Mouse (Mus musculus) midbrain, embryonic 11.5 days (tissue): ENCODE results near the gene Spats2l. TPM values are rescaled to one million over a fixed set of nuclear protein-coding genes. Genes with fewer than 3 reads are reported as not detected.
A peak's percentile ranks its signal among the peaks of the same experiment; 100 is the strongest.

Experiments used
- ATAC-seq: fragments of 200-750 bp; cut with Nextera tagmentation; 2 replicates; pipeline ENCODE4 v1.8.0; 2017; ENCODE audit warnings: moderate TSS enrichment, moderate library complexity; ENCODE audit not compliant: low FRiP score
- DNase-seq: peaks from one replicate; pipeline ENCODE4 v3.0.0; 2015; ENCODE audit warnings: low spot score; ENCODE audit errors: missing footprints
- H3K27ac ChIP-seq: fragments of 300-500 bp; sonication (generic); 2 replicates; pipeline ENCODE4 v1.5.1; 2014; ENCODE audit warnings: low read depth, low read length
- H3K27me3 ChIP-seq: fragments of 300-500 bp; sonication (generic); 2 replicates; pipeline ENCODE4 v1.6.1; 2014; ENCODE audit warnings: mild to moderate bottlenecking, low read length, moderate library complexity, mixed read lengths; ENCODE audit not compliant: control insufficient read depth, insufficient read depth
- H3K36me3 ChIP-seq: fragments of 300-500 bp; sonication (generic); 2 replicates; pipeline ENCODE4 v1.6.1; 2014; ENCODE audit warnings: mild to moderate bottlenecking, low read length, moderate library complexity, mixed read lengths; ENCODE audit not compliant: control insufficient read depth, insufficient read depth
- H3K4me1 ChIP-seq: fragments of 300-500 bp; sonication (generic); 2 replicates; pipeline ENCODE4 v1.6.1; 2014; ENCODE audit warnings: low read length; ENCODE audit not compliant: control insufficient read depth, insufficient read depth
- H3K4me2 ChIP-seq: fragments of 300-500 bp; sonication (generic); 2 replicates; pipeline ENCODE4 v1.6.1; 2014; ENCODE audit warnings: mild to moderate bottlenecking, moderate library complexity
- H3K4me3 ChIP-seq: fragments of 300-500 bp; sonication (generic); 2 replicates; pipeline ENCODE4 v1.5.1; 2014; ENCODE audit warnings: low read depth, low read length
- H3K9ac ChIP-seq: fragments of 300-500 bp; sonication (generic); 2 replicates; pipeline ENCODE4 v1.6.1; 2014; ENCODE audit warnings: low read length
- H3K9me3 ChIP-seq: fragments of 300-500 bp; sonication (generic); 2 replicates; pipeline ENCODE4 v1.6.1; 2016; ENCODE audit warnings: low read length; ENCODE audit not compliant: control insufficient read depth
- WGBS: fragments of 180-500 bp; shearing (Covaris S2); extraction: QIAGEN DNeasy Blood & Tissue Kit; methylation state at CpG from one replicate; pipeline ENCODE4 v1.1.7; 2014; 5-methylcytosine and 5-hydroxymethylcytosine counted together
- polyA plus RNA-seq: library from polyadenylated mRNA; unstranded; fragments of >200 nt; fragmentation: Nextera tagmentation; extraction: Ambion mirVana; gene quantifications from 2 replicates; pipeline ENCODE4 v1.2.1, GENCODE M21; 2014

Spats2l gene
- polyA plus RNA-seq, 1 experiment from 2014 or later: 33.7 TPM

- ATAC-seq (0 out of 2 replicates have a peak, but pooled peaks have one; percentile 35), DNase-seq (no peak)
- H3K4me1 ChIP-seq: peaks cover 3% of the 10 kb centered on the region
- no peak overlapping the region for H3K4me2 ChIP-seq
- H3K9me3 ChIP-seq: no peaks in the 10 kb centered on the region
- no peaks in the 10 kb centered on the region for H3K36me3 ChIP-seq
- no peaks in the 10 kb centered on the region for H3K27me3 ChIP-seq
- H3K27ac ChIP-seq: no peak overlapping the region
- no peak overlapping the region for H3K9ac ChIP-seq
- WGBS: 11% methylated on average over 5 of the region's 5 CpGs
- no peak overlapping the region for H3K4me3 ChIP-seq
These were observed 116.4 kb downstream of the Spats2l start for GRCm38 (mm10) chr1:57890259-57890902.

GRCm38 (mm10) chr1:57890903-57891267 lies 116.9 kb downstream of the Spats2l start:
- Histone ChIP-seq H3K9me3 (no peaks in the 10 kb centered on the region), H3K36me3 (no peaks in the 10 kb centered on the region), H3K27me3 (no peaks in the 10 kb centered on the region), H3K9ac (no peak overlapping the region), H3K4me3 (no peak overlapping the region), H3K27ac (no peak overlapping the region), H3K4me2 (no peak overlapping the region), H3K4me1 (peaks cover 3% of the 10 kb centered on the region)
- WGBS: 78% methylated on average over 8 of the region's 8 CpGs
- DNase-seq: no peak
- no peak for ATAC-seq

GRCm38 (mm10) chr1:57901494-57901893 lies 127.5 kb downstream of the Spats2l start:
- Histone ChIP-seq H3K27ac (no peak overlapping the region), H3K9me3 (no peaks in the 10 kb centered on the region), H3K4me1 (no peaks in the 10 kb centered on the region), H3K4me2 (no peak overlapping the region), H3K27me3 (no peaks in the 10 kb centered on the region), H3K9ac (no peak overlapping the region), H3K4me3 (no peak overlapping the region), H3K36me3 (no peaks in the 10 kb centered on the region)
- WGBS: 88% methylated on average over 3 of the region's 3 CpGs
- DNase-seq (no peak), ATAC-seq (no peak)

DNA sequence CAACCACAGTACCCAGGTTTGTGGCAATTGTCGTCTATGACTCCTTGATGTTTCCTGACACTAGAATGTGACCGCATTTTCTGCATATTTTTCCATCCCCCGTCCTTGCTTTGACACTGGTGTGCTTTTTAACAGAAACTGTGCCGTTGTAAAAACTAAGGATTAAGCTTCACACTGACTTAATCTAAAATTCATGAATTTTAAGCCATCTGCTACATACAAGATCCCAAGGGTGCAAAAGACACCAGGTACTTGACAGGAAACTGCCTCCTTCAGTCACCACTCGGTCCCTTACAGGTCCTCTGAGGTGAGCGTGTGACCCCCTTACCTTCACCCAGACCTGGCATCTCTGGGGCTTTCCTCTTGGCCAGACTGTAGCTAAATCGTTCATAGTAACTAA lies 129.8 kb downstream of the Spats2l start:
- no peak overlapping the region for H3K9ac ChIP-seq
- no peaks in the 10 kb centered on the region for H3K36me3 ChIP-seq
- ATAC-seq: no peak
- H3K9me3 ChIP-seq: no peaks in the 10 kb centered on the region
- no peak overlapping the region for H3K4me2 ChIP-seq
- H3K4me1 ChIP-seq: no peaks in the 10 kb centered on the region
- H3K27me3 ChIP-seq: no peaks in the 10 kb centered on the region
- H3K4me3 ChIP-seq: no peak overlapping the region
- no peak overlapping the region for H3K27ac ChIP-seq
- 81% methylated on average over 7 of the region's 7 CpGs for WGBS
- DNase-seq: no peak

GRCm38 (mm10) chr1:57905912-57906311 lies 131.9 kb downstream of the Spats2l start:
- no peak overlapping the region for H3K9ac ChIP-seq
- H3K9me3 ChIP-seq: no peaks in the 10 kb centered on the region
- DNase-seq (no peak), ATAC-seq (no peak)
- H3K4me1 ChIP-seq: no peaks in the 10 kb centered on the region
- WGBS: 75% methylated on average over 3 of the region's 3 CpGs
- no peak overlapping the region for H3K27ac ChIP-seq
- H3K4me3 ChIP-seq: no peak overlapping the region
- no peaks in the 10 kb centered on the region for H3K36me3 ChIP-seq
- H3K4me2 ChIP-seq: no peak overlapping the region
- H3K27me3 ChIP-seq: no peaks in the 10 kb centered on the region

GRCm38 (mm10) chr1:57906312-57906711 lies 132.3 kb downstream of the Spats2l start:
- no peak overlapping the region for H3K4me3 ChIP-seq
- no peak for ATAC-seq
- no peaks in the 10 kb centered on the region for H3K4me1 ChIP-seq
- H3K9me3 ChIP-seq: no peaks in the 10 kb centered on the region
- H3K27me3 ChIP-seq: no peaks in the 10 kb centered on the region
- DNase-seq: no peak
- H3K27ac ChIP-seq: no peak overlapping the region
- no peak overlapping the region for H3K4me2 ChIP-seq
- no peak overlapping the region for H3K9ac ChIP-seq
- no peaks in the 10 kb centered on the region for H3K36me3 ChIP-seq

- H3K4me1 ChIP-seq: no peaks in the 10 kb centered on the region
- no peak overlapping the region for H3K4me3 ChIP-seq
- H3K4me2 ChIP-seq: no peak overlapping the region
- no peaks in the 10 kb centered on the region for H3K27me3 ChIP-seq
- no peaks in the 10 kb centered on the region for H3K9me3 ChIP-seq
- no peak overlapping the region for H3K27ac ChIP-seq
- DNase-seq (no peak), ATAC-seq (no peak)
- H3K36me3 ChIP-seq: no peaks in the 10 kb centered on the region
- no peak overlapping the region for H3K9ac ChIP-seq
- 89% methylated on average over 6 of the region's 6 CpGs for WGBS
These were observed 137.6 kb downstream of the Spats2l start for GRCm38 (mm10) chr1:57911561-57911960.

DNA sequence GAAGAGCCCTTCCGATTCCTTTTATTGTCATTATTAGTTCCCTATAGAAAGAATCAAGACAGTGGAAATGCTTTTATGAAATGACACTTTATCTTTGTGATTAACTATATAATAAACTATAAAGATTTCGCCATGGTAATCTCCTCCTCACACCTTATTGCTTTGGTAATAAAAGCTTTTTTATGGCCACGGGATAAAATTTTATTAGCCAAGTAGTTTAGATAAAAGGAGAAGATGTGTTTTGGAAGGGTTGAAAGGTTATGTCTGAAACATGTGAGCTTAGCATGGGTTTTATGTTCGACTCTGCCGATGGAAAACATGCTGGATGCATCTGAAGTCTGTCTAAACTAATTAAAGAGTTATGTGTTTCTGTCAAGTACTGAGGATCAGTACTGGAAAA lies 143.4 kb downstream of the Spats2l start:
- Histone ChIP-seq H3K27ac (no peak overlapping the region), H3K4me1 (no peaks in the 10 kb centered on the region), H3K9ac (no peak overlapping the region), H3K36me3 (no peaks in the 10 kb centered on the region), H3K27me3 (no peaks in the 10 kb centered on the region), H3K4me3 (no peak overlapping the region), H3K9me3 (no peaks in the 10 kb centered on the region), H3K4me2 (no peak overlapping the region)
- 90% methylated on average over 5 of the region's 5 CpGs for WGBS
- no peak for ATAC-seq
- DNase-seq: no peak

DNA sequence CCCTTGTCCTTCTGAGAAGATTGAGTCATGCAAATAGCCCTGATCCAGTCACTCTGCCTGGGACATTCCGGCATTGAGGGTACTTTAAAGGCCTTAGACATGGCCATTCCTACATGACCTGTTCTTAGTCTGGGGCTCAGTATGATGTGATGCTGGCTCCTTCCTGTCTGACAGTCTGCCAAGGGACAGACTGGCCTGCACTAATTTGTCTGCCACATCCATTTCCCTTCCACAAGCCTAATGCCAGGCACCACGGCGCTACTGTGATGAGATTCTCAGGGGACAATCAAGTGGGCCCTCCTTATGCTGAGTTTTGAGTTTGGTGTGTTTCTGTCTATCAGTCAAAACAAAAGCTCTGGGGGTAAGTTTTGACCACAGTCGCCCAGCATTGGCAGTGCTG lies 144.6 kb downstream of the Spats2l start:
- H3K4me3 ChIP-seq: no peak overlapping the region

More for the DNA sequence above, 144.6 kb downstream of the Spats2l start:
- no peak overlapping the region for H3K4me2 ChIP-seq
- no peaks in the 10 kb centered on the region for H3K27me3 ChIP-seq
- no peak for ATAC-seq
- no peaks in the 10 kb centered on the region for H3K9me3 ChIP-seq
- no peaks in the 10 kb centered on the region for H3K4me1 ChIP-seq
- DNase-seq: no peak
- H3K36me3 ChIP-seq: no peaks in the 10 kb centered on the region
- H3K9ac ChIP-seq: no peak overlapping the region
- WGBS: 89% methylated on average over 4 of the region's 4 CpGs
- no peak overlapping the region for H3K27ac ChIP-seq
